ENCODE assay signal across 25 mouse cellular contexts in the genomic region with DNA sequence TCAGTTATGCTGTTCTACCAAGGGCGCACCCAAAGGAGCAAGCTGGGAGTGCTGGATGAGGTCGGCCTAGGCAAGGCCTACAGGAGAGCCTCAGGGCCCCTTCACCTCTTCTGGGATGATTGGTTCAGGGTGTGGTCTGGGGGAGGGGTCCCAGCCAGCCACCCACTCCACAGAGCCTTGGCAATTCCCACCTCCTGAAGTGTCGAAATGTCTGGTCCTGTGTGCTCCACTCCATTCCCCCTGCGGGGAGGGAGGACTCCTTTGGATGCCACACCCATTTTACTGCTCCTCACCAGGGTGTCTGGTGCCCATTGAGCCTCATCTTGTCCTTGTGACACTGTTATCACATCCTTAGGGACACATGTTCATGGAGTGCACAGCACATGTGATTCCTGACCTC. TPM values are rescaled to one million over a fixed set of nuclear protein-coding genes. Genes with fewer than 3 reads are reported as not detected.
DNase-seq lines count a peak whose midpoint lies in the region; ATAC-seq lines count a peak whose summit lies in the region.
"Had no signal": no experiment of that assay in that cellular context is flagged by ENCODE, and none has a peak within 500 bp of the region (broad histone marks: within the 10 kb centered on the region; RNA-seq: fewer than 3 reads in every experiment).

No protein-coding gene starts in this region.

- H3K27ac ChIP-seq in embryonic facial prominence, embryonic 11.5 days (replicated peaks; ENCODE audit: low read depth, low read length), result no peak overlapping the region
- H3K27ac ChIP-seq in embryonic facial prominence, embryonic 10.5 days (replicated peaks), result no peak overlapping the region
- no peak overlapping the region for H3K27ac ChIP-seq in liver, embryonic 13.5 days
- H3K27ac ChIP-seq: heart, embryonic 15.5 days; kidney, postnatal 0 days; limb, embryonic 12.5 days; liver, embryonic 14.5 days; lung, embryonic 15.5 days; midbrain, embryonic 13.5 days had no signal

- H3K36me3 ChIP-seq in embryonic facial prominence, embryonic 11.5 days (replicated peaks; ENCODE audit: control insufficient read depth, insufficient read depth, low read depth, low read length), result no peaks in the 10 kb centered on the region
- no peaks in the 10 kb centered on the region for H3K36me3 ChIP-seq in embryonic facial prominence, embryonic 10.5 days (replicated peaks)
- no peaks in the 10 kb centered on the region for H3K36me3 ChIP-seq in liver, embryonic 13.5 days
- H3K36me3 ChIP-seq: heart, embryonic 15.5 days; limb, embryonic 12.5 days; lung, embryonic 15.5 days; midbrain, embryonic 13.5 days had no signal

- no peak overlapping the region for H3K4me2 ChIP-seq in embryonic facial prominence, embryonic 11.5 days (ENCODE audit: low read depth, low read length)
- H3K4me2 ChIP-seq in liver, embryonic 13.5 days, result no peak overlapping the region
- H3K4me2 ChIP-seq: heart, embryonic 15.5 days; limb, embryonic 12.5 days; lung, embryonic 15.5 days; midbrain, embryonic 13.5 days had no signal

- DNase-seq in embryonic facial prominence, embryonic 11.5 days (ENCODE audit: low spot score), result no peak
- DNase-seq in embryonic facial prominence, embryonic 10.5 days (ENCODE audit: low spot score), result no peak
- no peak for DNase-seq in liver, embryonic 13.5 days
- DNase-seq in liver (no peak), R1 (ENCODE audit: low read depth, low spot score) (peak; percentile 22)
- peak; percentile 25 for DNase-seq in naive thymus-derived CD4-positive, alpha-beta T cell, adult 2 months (ENCODE audit: low read depth)
- no peak for DNase-seq in kidney, postnatal 25 days
- DNase-seq: adrenal gland, postnatal 25 days; cerebellum, adult 18-20 months; cerebellum, postnatal 10 days; gastrocnemius, postnatal 36 days; kidney, adult 18-20 months; lung, postnatal 36 days; thymus, postnatal 14 days had no signal

- WGBS in embryonic facial prominence, embryonic 11.5 days, result 87% methylated on average over 4 of the region's 4 CpGs
- WGBS in embryonic facial prominence, embryonic 10.5 days, result 78% methylated on average over 4 of the region's 4 CpGs
- WGBS in liver, embryonic 13.5 days (ENCODE audit: insufficient replicate concordance), result 65% methylated on average over 4 of the region's 4 CpGs

- ATAC-seq in embryonic facial prominence, embryonic 11.5 days (replicated peaks; ENCODE audit: insufficient number of reproducible peaks, low FRiP score, low TSS enrichment, low read depth), result 0 out of 2 replicates have a peak, but pooled peaks have one; percentile 39
- 0 out of 2 replicates have a peak, but pooled peaks have one; percentile 34 for ATAC-seq in liver, embryonic 13.5 days (ENCODE audit: low read depth)
- ATAC-seq: forebrain, embryonic 14.5 days; hindbrain, embryonic 16.5 days; midbrain, embryonic 13.5 days; Patski had no signal

- no peak overlapping the region for H3K9ac ChIP-seq in embryonic facial prominence, embryonic 11.5 days (replicated peaks; ENCODE audit: low read length)
- no peak overlapping the region for H3K9ac ChIP-seq in liver, embryonic 13.5 days
- H3K9ac ChIP-seq: heart, embryonic 15.5 days; limb, embryonic 12.5 days; liver, embryonic 14.5 days; lung, embryonic 15.5 days; midbrain, embryonic 13.5 days had no signal

- H3K9me3 ChIP-seq in embryonic facial prominence, embryonic 11.5 days (replicated peaks; ENCODE audit: control insufficient read depth, low read length), result no peaks in the 10 kb centered on the region
- H3K9me3 ChIP-seq in embryonic facial prominence, embryonic 10.5 days, result no peaks in the 10 kb centered on the region
- no peaks in the 10 kb centered on the region for H3K9me3 ChIP-seq in liver, embryonic 13.5 days (replicated peaks)
- H3K9me3 ChIP-seq: heart, embryonic 15.5 days; limb, embryonic 12.5 days; lung, embryonic 15.5 days; midbrain, embryonic 13.5 days had no signal

- H3K4me1 ChIP-seq in embryonic facial prominence, embryonic 11.5 days (ENCODE audit: control insufficient read depth, insufficient read depth, low read length), result no peaks in the 10 kb centered on the region
- peaks cover 17% of the 10 kb centered on the region; the same call in 1 of the 2 replicates for H3K4me1 ChIP-seq in embryonic facial prominence, embryonic 10.5 days
- peaks cover 4% of the 10 kb centered on the region; the same call in 1 of the 2 replicates for H3K4me1 ChIP-seq in liver, embryonic 13.5 days (replicated peaks)
- H3K4me1 ChIP-seq: heart, embryonic 15.5 days; limb, embryonic 12.5 days; midbrain, embryonic 13.5 days had no signal

- H3K4me3 ChIP-seq in embryonic facial prominence, embryonic 11.5 days (ENCODE audit: low read depth, low read length), result no peak overlapping the region
- H3K4me3 ChIP-seq in embryonic facial prominence, embryonic 10.5 days, result no peak overlapping the region
- H3K4me3 ChIP-seq in liver, embryonic 13.5 days (replicated peaks), result no peak overlapping the region
- H3K4me3 ChIP-seq: heart, embryonic 15.5 days; limb, embryonic 12.5 days; lung, embryonic 15.5 days; midbrain, embryonic 13.5 days had no signal

- H3K27me3 ChIP-seq in embryonic facial prominence, embryonic 11.5 days (ENCODE audit: control insufficient read depth, insufficient read depth, low read length), result no peaks in the 10 kb centered on the region
- H3K27me3 ChIP-seq in embryonic facial prominence, embryonic 10.5 days (replicated peaks; ENCODE audit: low read depth, poor library complexity, severe bottlenecking), result no peaks in the 10 kb centered on the region
- H3K27me3 ChIP-seq in liver, embryonic 13.5 days, result no peaks in the 10 kb centered on the region
- H3K27me3 ChIP-seq: heart, embryonic 15.5 days; lung, embryonic 15.5 days; midbrain, embryonic 13.5 days; Patski had no signal

RNA-seq across cellular contexts. Expression of gene Itgb3, which starts 38.4 kb away (rescaled TPM):
- 1.3 and 1.4 TPM in 2 replicates for polyA plus RNA-seq in embryonic facial prominence, embryonic 11.5 days (2014; fragmentation: Nextera tagmentation; extraction: Ambion mirVana)
- polyA plus RNA-seq in embryonic facial prominence, embryonic 10.5 days (2016; fragmentation: Nextera tagmentation; extraction: Ambion mirVana), result 2.9 and 4.2 TPM in 2 replicates
- 16.5 and 21.4 TPM in 2 replicates for polyA plus RNA-seq in liver, embryonic 13.5 days (2015; fragmentation: Nextera tagmentation; extraction: Ambion mirVana)

RNA-seq across cellular contexts. Expression of gene Gm11639, which starts 39.3 kb away (rescaled TPM):
- polyA plus RNA-seq in embryonic facial prominence, embryonic 11.5 days (2014; fragmentation: Nextera tagmentation; extraction: Ambion mirVana), result not detected in 2 replicates
- polyA plus RNA-seq in embryonic facial prominence, embryonic 10.5 days (2016; fragmentation: Nextera tagmentation; extraction: Ambion mirVana), result not detected in 2 replicates
- polyA plus RNA-seq in liver, embryonic 13.5 days (2015; fragmentation: Nextera tagmentation; extraction: Ambion mirVana), result 0.06 and 0.07 TPM in 2 replicates
- polyA plus RNA-seq: forebrain, embryonic 14.5 days; hindbrain, embryonic 11.5 days; limb, embryonic 12.5 days; lung, embryonic 15.5 days; midbrain, embryonic 13.5 days; urinary bladder, adult 2 months had no signal

Comparison
In these comparisons a context has a peak if more than half of its experiments do, and no peak if none do; other contexts are left out.
1. DNase-seq: peak in R1 (single experiment) and naive thymus-derived CD4-positive, alpha-beta T cell, adult 2 months (single experiment); none in embryonic facial prominence, embryonic 11.5 days (single experiment), embryonic facial prominence, embryonic 10.5 days (single experiment), liver, embryonic 13.5 days (single experiment), liver (single experiment) and kidney, postnatal 25 days (0 of 2).